ENCODE assay signal across 8 mouse cellular contexts in the genomic region with DNA sequence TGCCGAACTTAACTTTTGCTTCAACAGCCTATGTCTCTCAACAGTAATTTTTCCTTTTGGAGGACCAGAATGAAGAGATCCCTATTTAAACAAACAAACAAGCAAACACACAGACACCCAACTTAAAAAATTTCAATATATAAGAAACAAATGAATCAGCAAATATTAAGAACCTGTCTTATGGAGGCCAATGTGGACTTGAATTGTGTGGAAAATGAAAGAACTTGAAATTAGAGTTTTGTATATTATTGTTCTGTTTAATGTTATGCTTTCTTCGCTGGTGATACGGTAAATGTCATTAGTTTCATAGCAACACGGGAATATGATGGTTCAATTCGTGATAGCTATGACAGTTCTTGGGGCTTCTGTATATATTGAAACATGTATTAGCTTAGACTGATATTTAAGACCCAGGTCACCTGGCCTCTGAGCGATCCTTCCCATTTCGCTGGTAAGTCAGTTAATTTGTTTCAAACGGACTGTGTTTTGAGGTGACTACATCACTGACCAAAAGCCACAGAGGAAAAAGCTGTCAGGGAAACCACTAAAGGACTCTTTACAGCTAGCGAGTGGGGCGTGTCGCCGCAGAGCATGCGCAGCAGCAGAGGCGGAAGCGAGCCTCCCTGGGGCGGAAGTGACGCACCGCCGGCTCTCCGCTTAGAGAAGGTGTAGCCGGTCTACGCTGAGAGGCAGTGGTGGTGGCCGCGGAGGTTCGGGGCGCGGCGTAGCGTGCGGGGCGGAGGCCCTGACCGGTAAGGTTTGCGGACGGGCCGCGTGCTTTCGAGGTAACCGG. TPM values are rescaled to one million over a fixed set of nuclear protein-coding genes. Genes with fewer than 3 reads are reported as not detected.
DNase-seq lines count a peak whose midpoint lies in the region; ATAC-seq lines count a peak whose summit lies in the region.

A gene (plus strand): TSS at position 626 of the 793 bp plus-strand sequence.

- DNase-seq in adrenal gland, adult 8-10 months: peak; percentile 91
- peak; percentile 86 for DNase-seq in embryo, embryonic 11.5 days (ENCODE audit: low read depth, low spot score)
- peak; percentile 86 to 90 for DNase-seq in gastrocnemius, postnatal 36 days
- no peak for DNase-seq in intestine, embryonic 14.5 days (ENCODE audit: low spot score)
- DNase-seq in left cerebral cortex, postnatal 10 days (ENCODE audit: extremely low spot score in 1 of 2, low spot score in 2 of 2): peak; percentile 91 to 95
- DNase-seq in right cerebral cortex, postnatal 10 days (ENCODE audit: low spot score in 2 of 2): peak; percentile 95
- peak; percentile 88 to 94 for DNase-seq in urinary bladder, postnatal 36 days (ENCODE audit: low spot score in 2 of 2)

- ATAC-seq in intestine, embryonic 14.5 days (replicated peaks; ENCODE audit: low FRiP score, low TSS enrichment, low read depth): peak; percentile 97
- ATAC-seq in megakaryocyte progenitor cell, adult 5-6 weeks (replicated peaks; ENCODE audit: poor library complexity): peak; percentile 89

- peak within 1 kb of the TSS; percentile 70 for H3K4me2 ChIP-seq in intestine, embryonic 14.5 days (ENCODE audit: low read length)

- no peaks in the 10 kb centered on the region for H3K36me3 ChIP-seq in intestine, embryonic 14.5 days (ENCODE audit: control insufficient read depth, insufficient read depth, low read length)

- peaks cover 5% of the 10 kb centered on the region for H3K4me1 ChIP-seq in intestine, embryonic 14.5 days (replicated peaks; ENCODE audit: control insufficient read depth, insufficient read depth, low read length)

- intact Hi-C loops in gastrocnemius, postnatal 36 days (cut with DNase I): loop anchor here (5.0 kb wide), 2 partner anchors 71 to 456 kb away; a partner anchor contains a TSS
- intact Hi-C loops in left cerebral cortex, postnatal 10 days (cut with DNase I): loop anchor here (10.0 kb wide), 1 partner anchor 438 kb away; no protein-coding TSS in a partner anchor

- H3K9ac ChIP-seq in intestine, embryonic 14.5 days (ENCODE audit: low read length): peak within 1 kb of the TSS; percentile 73

- no peaks in the 10 kb centered on the region for H3K27me3 ChIP-seq in intestine, embryonic 14.5 days (replicated peaks; ENCODE audit: control insufficient read depth, insufficient read depth, low read length)

- WGBS in intestine, embryonic 14.5 days: 4% methylated on average over 37 of the region's 38 CpGs

- H3K9me3 ChIP-seq in intestine, embryonic 14.5 days (ENCODE audit: control insufficient read depth, low read length): no peaks in the 10 kb centered on the region

- peak within 1 kb of the TSS; percentile 66 for H3K4me3 ChIP-seq in intestine, embryonic 14.5 days (ENCODE audit: low read depth, low read length)

- H3K27ac ChIP-seq in intestine, embryonic 14.5 days (ENCODE audit: low read depth): peak within 1 kb of the TSS; percentile 69

RNA-seq across cellular contexts. Expression of the gene that starts here (rescaled TPM):
- total RNA-seq in adrenal gland, adult 8-10 months (2022): 100 to 1,000 TPM; 158 to 211 (median 188) TPM
- 10 to 100 TPM; 62.0 to 72.4 TPM for total RNA-seq in gastrocnemius, postnatal 36 days (2021)
- polyA plus RNA-seq in intestine, embryonic 14.5 days (2014; fragmentation: Nextera tagmentation; extraction: Ambion mirVana): 130 and 134 TPM in 2 replicates
- 100 to 1,000 TPM; 108 to 119 TPM for total RNA-seq in left cerebral cortex, postnatal 10 days (2021)
- total RNA-seq in megakaryocyte progenitor cell, adult 5-6 weeks (2015): 219 and 220 TPM in 2 replicates
- total RNA-seq in megakaryocyte progenitor cell, adult 5-6 weeks (2017): 295 and 366 TPM in 2 replicates
